In genomic region chr1:161983979-161984566, GRCm38 (mm10) we compare ENCODE assay signal across 16 mouse cellular contexts. TPM values are rescaled to one million over a fixed set of nuclear protein-coding genes. Genes with fewer than 3 reads are reported as not detected.
DNase-seq lines count a peak whose midpoint lies in the region; ATAC-seq and TF ChIP-seq lines count a peak whose summit lies in the region.
"Had no signal": no experiment of that assay in that cellular context is flagged by ENCODE, and none has a peak within 500 bp of the region (broad histone marks: within the 10 kb centered on the region; RNA-seq: fewer than 3 reads in every experiment).

No protein-coding gene starts in this region.

- no peaks in the 10 kb centered on the region for H3K36me3 ChIP-seq in kidney, postnatal 0 days (ENCODE audit: insufficient read depth, low read length)
- no peaks in the 10 kb centered on the region for H3K36me3 ChIP-seq in midbrain, embryonic 16.5 days (ENCODE audit: control insufficient read depth, insufficient read depth, low read length)
- H3K36me3 ChIP-seq: forebrain, embryonic 15.5 days; G1E; midbrain, embryonic 13.5 days had no signal

- TF ChIP-seq CTCF in kidney, postnatal 0 days (IDR thresholded peaks at IDR 0.05; ENCODE audit: low read depth) = no peak

- WGBS in kidney, postnatal 0 days = 22% methylated on average over 4 of the region's 4 CpGs
- WGBS in midbrain, embryonic 16.5 days = 29% methylated on average over 4 of the region's 4 CpGs

- H3K27me3 ChIP-seq in kidney, postnatal 0 days (ENCODE audit: insufficient read depth, low read length) = no peaks in the 10 kb centered on the region
- no peaks in the 10 kb centered on the region for H3K27me3 ChIP-seq in midbrain, embryonic 16.5 days (ENCODE audit: control insufficient read depth, insufficient read depth, low read depth, low read length)
- H3K27me3 ChIP-seq: forebrain, embryonic 15.5 days; midbrain, embryonic 13.5 days had no signal

- H3K9ac ChIP-seq in kidney, postnatal 0 days (ENCODE audit: low read depth, low read length) = no peak overlapping the region
- no peak overlapping the region for H3K9ac ChIP-seq in midbrain, embryonic 16.5 days (ENCODE audit: low read depth, low read length)
- H3K9ac ChIP-seq: forebrain, embryonic 15.5 days; lung, embryonic 14.5 days; midbrain, embryonic 13.5 days had no signal

- no peak overlapping the region for H3K4me2 ChIP-seq in kidney, postnatal 0 days (ENCODE audit: low read length)
- no peak overlapping the region for H3K4me2 ChIP-seq in midbrain, embryonic 16.5 days (ENCODE audit: low read length)
- H3K4me2 ChIP-seq: forebrain, embryonic 15.5 days; lung, embryonic 14.5 days; midbrain, embryonic 13.5 days had no signal

- no peak overlapping the region for H3K27ac ChIP-seq in kidney, postnatal 0 days
- H3K27ac ChIP-seq in midbrain, embryonic 16.5 days (ENCODE audit: low read length) = no peak overlapping the region
- H3K27ac ChIP-seq: forebrain, embryonic 15.5 days; midbrain, embryonic 13.5 days had no signal

- peak; percentile 54 for DNase-seq in embryo, embryonic 10 days (ENCODE audit: low spot score)
- no peak for DNase-seq in embryo, embryonic 9.5 days (ENCODE audit: extremely low spot score)
- DNase-seq in 3T3-L1 (ENCODE audit: low read depth, low spot score) = peak; percentile 44
- DNase-seq in gastrocnemius, adult 18-20 months (ENCODE audit: low spot score) = peak; percentile 91
- peak; percentile 55 for DNase-seq in kidney, postnatal 0 days (ENCODE audit: low spot score)
- DNase-seq in right cerebral cortex, adult 18-20 months = no peak
- DNase-seq: lung, embryonic 14.5 days; thymus, adult 18-20 months had no signal

- H3K9me3 ChIP-seq in kidney, postnatal 0 days (replicated peaks; ENCODE audit: low read length) = no peaks in the 10 kb centered on the region
- no peaks in the 10 kb centered on the region for H3K9me3 ChIP-seq in midbrain, embryonic 16.5 days (replicated peaks; ENCODE audit: control insufficient read depth, low read length, poor library complexity, severe bottlenecking)
- H3K9me3 ChIP-seq: forebrain, embryonic 15.5 days; G1E; midbrain, embryonic 13.5 days had no signal

- H3K4me3 ChIP-seq in kidney, postnatal 0 days (replicated peaks; ENCODE audit: low read depth, low read length) = no peak overlapping the region
- no peak overlapping the region for H3K4me3 ChIP-seq in midbrain, embryonic 16.5 days (ENCODE audit: low read depth, low read length)
- H3K4me3 ChIP-seq: forebrain, embryonic 15.5 days; midbrain, embryonic 13.5 days had no signal

- ATAC-seq in kidney, postnatal 0 days (replicated peaks; ENCODE audit: low FRiP score, low read depth) = no peak
- no peak for ATAC-seq in megakaryocyte-erythroid progenitor cell, adult 5-6 weeks (replicated peaks; ENCODE audit: low FRiP score, low TSS enrichment, poor library complexity, severe bottlenecking)
- ATAC-seq in midbrain, embryonic 16.5 days = no peak
- ATAC-seq: activated CD4-positive, CD25-positive, alpha-beta regulatory T cell, adult 4 months; forebrain, embryonic 15.5 days; intestine, postnatal 0 days; midbrain, embryonic 13.5 days had no signal

- 0 out of 2 replicates have a peak, but pooled peaks cover 3% of the 10 kb centered on the region for H3K4me1 ChIP-seq in kidney, postnatal 0 days (replicated peaks; ENCODE audit: insufficient read depth, low read length)
- H3K4me1 ChIP-seq in midbrain, embryonic 16.5 days (ENCODE audit: control insufficient read depth, insufficient read depth, low read length) = no peaks in the 10 kb centered on the region
- H3K4me1 ChIP-seq: forebrain, embryonic 15.5 days had no signal

RNA-seq across cellular contexts. Expression of gene 4930558K02Rik, which starts 4.6 kb away (rescaled TPM):
- total RNA-seq in gastrocnemius, adult 18-20 months (2021) = not detected
- polyA plus RNA-seq in kidney, postnatal 0 days (2015; fragmentation: Nextera tagmentation; extraction: Ambion mirVana) = not detected in 2 replicates
- 1.3 TPM in 1 of 2 replicates, not detected in the other for total RNA-seq in megakaryocyte-erythroid progenitor cell, adult 5-6 weeks (2014; fragmentation: Nextera tagmentation)
- not detected in 2 replicates for total RNA-seq in megakaryocyte-erythroid progenitor cell, adult 5-6 weeks (2017)
- polyA plus RNA-seq in midbrain, embryonic 16.5 days (2015; fragmentation: Nextera tagmentation; extraction: Ambion mirVana) = 0.19 TPM in 1 of 2 replicates, not detected in the other
- total RNA-seq: G1E had no signal
- polyA plus RNA-seq: activated CD4-positive, CD25-positive, alpha-beta regulatory T cell, adult 4 months; G1E; heart, embryonic 14.5 days; intestine, postnatal 0 days; lung, embryonic 14.5 days; midbrain, embryonic 13.5 days had no signal

RNA-seq across cellular contexts. Expression of gene Pigc, which starts 15.1 kb away (rescaled TPM):
- total RNA-seq in gastrocnemius, adult 18-20 months (2021) = 10 to 100 TPM; 12.1 to 16.0 TPM
- polyA plus RNA-seq in kidney, postnatal 0 days (2015; fragmentation: Nextera tagmentation; extraction: Ambion mirVana) = 41.4 and 43.7 TPM in 2 replicates
- 4.2 and 9.1 TPM in 2 replicates for total RNA-seq in megakaryocyte-erythroid progenitor cell, adult 5-6 weeks (2014; fragmentation: Nextera tagmentation)
- 10.6 and 12.2 TPM in 2 replicates for total RNA-seq in megakaryocyte-erythroid progenitor cell, adult 5-6 weeks (2017)
- polyA plus RNA-seq in midbrain, embryonic 16.5 days (2015; fragmentation: Nextera tagmentation; extraction: Ambion mirVana) = 34.0 and 34.7 TPM in 2 replicates

Comparison
In these comparisons a context has a peak if more than half of its experiments do, and no peak if none do; other contexts are left out.
1. DNase-seq: peak in embryo, embryonic 10 days (single experiment), 3T3-L1 (single experiment), gastrocnemius, adult 18-20 months (single experiment) and kidney, postnatal 0 days (single experiment); none in embryo, embryonic 9.5 days (single experiment) and right cerebral cortex, adult 18-20 months (single experiment).